Mouse (Mus musculus): ENCODE results near the gene Cacna1a. TPM values are rescaled to one million over a fixed set of nuclear protein-coding genes. Genes with fewer than 3 reads are reported as not detected.

Gene Cacna1a
- polyA plus RNA-seq, 1 experiment from 2014 or later, result 3.2 TPM

- Histone ChIP-seq H3K27ac (ENCODE audit: low read depth, low read length) (no peak overlapping the region), H3K9ac (ENCODE audit: low read length) (no peak overlapping the region), H3K4me2 (ENCODE audit: low read length) (no peak overlapping the region), H3K27me3 (replicated peaks; ENCODE audit: control insufficient read depth, insufficient read depth, low read length) (no peaks in the 10 kb centered on the region), H3K4me1 (ENCODE audit: control insufficient read depth, insufficient read depth, low read length) (no peaks in the 10 kb centered on the region), H3K9me3 (replicated peaks; ENCODE audit: control insufficient read depth, low read length) (no peaks in the 10 kb centered on the region), H3K36me3 (ENCODE audit: control insufficient read depth, insufficient read depth, low read length) (no peaks in the 10 kb centered on the region), H3K4me3 (ENCODE audit: low read depth, low read length) (no peak overlapping the region)
- WGBS, result 87% methylated on average over 7 of the region's 7 CpGs
- ATAC-seq (no peak), DNase-seq (ENCODE audit: low spot score) (peak; percentile 24)
These were observed 51.6 kb downstream of the Cacna1a start for GRCm38 (mm10) chr8:84439813-84440212.

GRCm38 (mm10) chr8:84442043-84442442, 53.8 kb downstream of the Cacna1a start:
- Histone ChIP-seq H3K27me3 (replicated peaks; ENCODE audit: control insufficient read depth, insufficient read depth, low read length) (no peaks in the 10 kb centered on the region), H3K9ac (ENCODE audit: low read length) (no peak overlapping the region), H3K36me3 (ENCODE audit: control insufficient read depth, insufficient read depth, low read length) (no peaks in the 10 kb centered on the region), H3K27ac (ENCODE audit: low read depth, low read length) (no peak overlapping the region), H3K4me1 (ENCODE audit: control insufficient read depth, insufficient read depth, low read length) (no peaks in the 10 kb centered on the region), H3K9me3 (replicated peaks; ENCODE audit: control insufficient read depth, low read length) (no peaks in the 10 kb centered on the region), H3K4me3 (ENCODE audit: low read depth, low read length) (no peak overlapping the region), H3K4me2 (ENCODE audit: low read length) (no peak overlapping the region)
- 4% methylated on average over 1 of the region's 1 CpGs for WGBS
- ATAC-seq (0 out of 2 replicates have a peak, but pooled peaks have one; percentile 44), DNase-seq (ENCODE audit: low spot score) (peak; percentile 32)

- no peak overlapping the region for H3K4me2 ChIP-seq (ENCODE audit: low read length)
- H3K9ac ChIP-seq (ENCODE audit: low read length), result no peak overlapping the region
- no peaks in the 10 kb centered on the region for H3K9me3 ChIP-seq (replicated peaks; ENCODE audit: control insufficient read depth, low read length)
- H3K4me1 ChIP-seq (ENCODE audit: control insufficient read depth, insufficient read depth, low read length), result no peaks in the 10 kb centered on the region
- H3K36me3 ChIP-seq (ENCODE audit: control insufficient read depth, insufficient read depth, low read length), result no peaks in the 10 kb centered on the region
- no peak overlapping the region for H3K27ac ChIP-seq (ENCODE audit: low read depth, low read length)
- DNase-seq (ENCODE audit: low spot score) (no peak), ATAC-seq (no peak)
- no peaks in the 10 kb centered on the region for H3K27me3 ChIP-seq (replicated peaks; ENCODE audit: control insufficient read depth, insufficient read depth, low read length)
- WGBS, result 89% methylated on average over 9 of the region's 9 CpGs
- H3K4me3 ChIP-seq (ENCODE audit: low read depth, low read length), result no peak overlapping the region
These were observed 58.3 kb downstream of the Cacna1a start for GRCm38 (mm10) chr8:84446571-84446991.

GRCm38 (mm10) chr8:84454532-84454931, 66.3 kb downstream of the Cacna1a start:
- no peak for ATAC-seq
- DNase-seq (ENCODE audit: low spot score), result no peak
- H3K27me3 ChIP-seq (replicated peaks; ENCODE audit: control insufficient read depth, insufficient read depth, low read length), result no peaks in the 10 kb centered on the region
- H3K4me3 ChIP-seq (ENCODE audit: low read depth, low read length), result no peak overlapping the region
- no peak overlapping the region for H3K27ac ChIP-seq (ENCODE audit: low read depth, low read length)
- no peaks in the 10 kb centered on the region for H3K4me1 ChIP-seq (ENCODE audit: control insufficient read depth, insufficient read depth, low read length)
- WGBS, result 46% methylated on average over 6 of the region's 6 CpGs
- H3K4me2 ChIP-seq (ENCODE audit: low read length), result no peak overlapping the region
- H3K36me3 ChIP-seq (ENCODE audit: control insufficient read depth, insufficient read depth, low read length), result no peaks in the 10 kb centered on the region
- H3K9ac ChIP-seq (ENCODE audit: low read length), result no peak overlapping the region
- no peaks in the 10 kb centered on the region for H3K9me3 ChIP-seq (replicated peaks; ENCODE audit: control insufficient read depth, low read length)

- no peaks in the 10 kb centered on the region for H3K27me3 ChIP-seq (replicated peaks; ENCODE audit: control insufficient read depth, insufficient read depth, low read length)
- H3K9me3 ChIP-seq (replicated peaks; ENCODE audit: control insufficient read depth, low read length), result peaks cover 4% of the 10 kb centered on the region; the same call in 1 of the 2 replicates
- peak overlapping the region; percentile 0; the same call in 1 of the 2 replicates for H3K27ac ChIP-seq (ENCODE audit: low read depth, low read length)
- H3K4me1 ChIP-seq (ENCODE audit: control insufficient read depth, insufficient read depth, low read length), result no peaks in the 10 kb centered on the region
- H3K4me2 ChIP-seq (ENCODE audit: low read length), result no peak overlapping the region
- 0 out of 2 replicates have a peak, but pooled peaks cover 13% of the 10 kb centered on the region for H3K36me3 ChIP-seq (ENCODE audit: control insufficient read depth, insufficient read depth, low read length)
- 67% methylated on average over 7 of the region's 7 CpGs for WGBS
- DNase-seq (ENCODE audit: low spot score) (no peak), ATAC-seq (no peak)
- no peak overlapping the region for H3K4me3 ChIP-seq (ENCODE audit: low read depth, low read length)
- H3K9ac ChIP-seq (ENCODE audit: low read length), result no peak overlapping the region
These were observed 70.6 kb downstream of the Cacna1a start for GRCm38 (mm10) chr8:84458853-84459252.

- H3K27me3 ChIP-seq (replicated peaks; ENCODE audit: control insufficient read depth, insufficient read depth, low read length), result no peaks in the 10 kb centered on the region
- 17% methylated on average over 5 of the region's 5 CpGs for WGBS
- H3K4me1 ChIP-seq (ENCODE audit: control insufficient read depth, insufficient read depth, low read length), result no peaks in the 10 kb centered on the region
- ATAC-seq (no peak), DNase-seq (ENCODE audit: low spot score) (peak; percentile 53)
- H3K4me2 ChIP-seq (ENCODE audit: low read length), result no peak overlapping the region
- H3K27ac ChIP-seq (ENCODE audit: low read depth, low read length), result 0 out of 2 replicates have a peak overlapping the region, but pooled peaks have one; percentile 0
- no peak overlapping the region for H3K4me3 ChIP-seq (ENCODE audit: low read depth, low read length)
- 0 out of 2 replicates have a peak, but pooled peaks cover 13% of the 10 kb centered on the region for H3K36me3 ChIP-seq (ENCODE audit: control insufficient read depth, insufficient read depth, low read length)
- H3K9me3 ChIP-seq (replicated peaks; ENCODE audit: control insufficient read depth, low read length), result peaks cover 4% of the 10 kb centered on the region; the same call in 1 of the 2 replicates
- no peak overlapping the region for H3K9ac ChIP-seq (ENCODE audit: low read length)
These were observed 71.0 kb downstream of the Cacna1a start for GRCm38 (mm10) chr8:84459276-84459675.

GRCm38 (mm10) chr8:84460698-84461097, 72.5 kb downstream of the Cacna1a start:
- no peak overlapping the region for H3K9ac ChIP-seq (ENCODE audit: low read length)
- 0 out of 2 replicates have a peak, but pooled peaks cover 13% of the 10 kb centered on the region for H3K36me3 ChIP-seq (ENCODE audit: control insufficient read depth, insufficient read depth, low read length)
- ATAC-seq, result no peak
- no peaks in the 10 kb centered on the region for H3K4me1 ChIP-seq (ENCODE audit: control insufficient read depth, insufficient read depth, low read length)
- no peak overlapping the region for H3K4me2 ChIP-seq (ENCODE audit: low read length)
- H3K4me3 ChIP-seq (ENCODE audit: low read depth, low read length), result no peak overlapping the region
- peaks cover 4% of the 10 kb centered on the region; the same call in 1 of the 2 replicates for H3K9me3 ChIP-seq (replicated peaks; ENCODE audit: control insufficient read depth, low read length)
- no peak overlapping the region for H3K27ac ChIP-seq (ENCODE audit: low read depth, low read length)
- DNase-seq (ENCODE audit: low spot score), result no peak
- 82% methylated on average over 2 of the region's 2 CpGs for WGBS
- no peaks in the 10 kb centered on the region for H3K27me3 ChIP-seq (replicated peaks; ENCODE audit: control insufficient read depth, insufficient read depth, low read length)

GRCm38 (mm10) chr8:84466932-84467331, 78.7 kb downstream of the Cacna1a start:
- Histone ChIP-seq H3K9ac (ENCODE audit: low read length) (no peak overlapping the region), H3K27ac (ENCODE audit: low read depth, low read length) (no peak overlapping the region), H3K4me3 (ENCODE audit: low read depth, low read length) (no peak overlapping the region), H3K4me1 (ENCODE audit: control insufficient read depth, insufficient read depth, low read length) (no peaks in the 10 kb centered on the region), H3K4me2 (ENCODE audit: low read length) (no peak overlapping the region), H3K9me3 (replicated peaks; ENCODE audit: control insufficient read depth, low read length) (peaks cover 2% of the 10 kb centered on the region; the same call in 1 of the 2 replicates), H3K36me3 (ENCODE audit: control insufficient read depth, insufficient read depth, low read length) (peaks cover 12% of the 10 kb centered on the region; the same call in 1 of the 2 replicates), H3K27me3 (replicated peaks; ENCODE audit: control insufficient read depth, insufficient read depth, low read length) (no peaks in the 10 kb centered on the region)
- no peak for ATAC-seq
- peak; percentile 35 for DNase-seq (ENCODE audit: low spot score)
- WGBS, result 43% methylated on average over 1 of the region's 1 CpGs

GRCm38 (mm10) chr8:84469076-84469475, 80.8 kb downstream of the Cacna1a start:
- WGBS, result 87% methylated on average over 4 of the region's 4 CpGs

More at GRCm38 (mm10) chr8:84469076-84469475, 80.8 kb downstream of the Cacna1a start:
- Histone ChIP-seq H3K9me3 (replicated peaks; ENCODE audit: control insufficient read depth, low read length) (no peaks in the 10 kb centered on the region), H3K36me3 (ENCODE audit: control insufficient read depth, insufficient read depth, low read length) (peaks cover 3% of the 10 kb centered on the region; the same call in 1 of the 2 replicates), H3K4me1 (ENCODE audit: control insufficient read depth, insufficient read depth, low read length) (no peaks in the 10 kb centered on the region), H3K27ac (ENCODE audit: low read depth, low read length) (no peak overlapping the region), H3K4me2 (ENCODE audit: low read length) (no peak overlapping the region), H3K27me3 (replicated peaks; ENCODE audit: control insufficient read depth, insufficient read depth, low read length) (no peaks in the 10 kb centered on the region), H3K9ac (ENCODE audit: low read length) (no peak overlapping the region), H3K4me3 (ENCODE audit: low read depth, low read length) (no peak overlapping the region)
- ATAC-seq (no peak), DNase-seq (ENCODE audit: low spot score) (no peak)
